Mouse (Mus musculus) forebrain, embryonic 14.5 days (tissue): ENCODE results near the gene Vmn1r14. TPM values are rescaled to one million over a fixed set of nuclear protein-coding genes. Genes with fewer than 3 reads are reported as not detected.
"Not testable (repeated sequence)": the region's sequence is repeated elsewhere in the genome, so short reads cannot be mapped to it uniquely, and the experiment has no call there.

Source experiments
- ATAC-seq: fragments of 200-750 bp; cut with Nextera tagmentation; 2 replicates; pipeline ENCODE4 v1.8.0; 2017; ENCODE audit warnings: mild to moderate bottlenecking, moderate library complexity
- DNase-seq: peaks from one replicate; pipeline ENCODE4 v3.0.0-alpha.2; 2015; ENCODE audit warnings: low spot score
- H3K27ac ChIP-seq: fragments of 300-500 bp; sonication (generic); 2 replicates; pipeline ENCODE4 v1.5.1; 2014; ENCODE audit warnings: low read depth, mild to moderate bottlenecking, control low read depth, low read length, moderate library complexity
- H3K27me3 ChIP-seq: fragments of 300-500 bp; sonication (generic); replicated peaks from 2 replicates; pipeline ENCODE4 v1.6.1; 2014; ENCODE audit warnings: low read length, control low read depth, mixed read lengths; ENCODE audit not compliant: control insufficient read depth, insufficient read depth
- H3K36me3 ChIP-seq: fragments of 300-500 bp; sonication (generic); 2 replicates; pipeline ENCODE4 v1.6.1; 2014; ENCODE audit warnings: low read length, control low read depth; ENCODE audit not compliant: control insufficient read depth, insufficient read depth
- H3K4me1 ChIP-seq: fragments of 300-500 bp; sonication (generic); 2 replicates; pipeline ENCODE4 v1.6.1; 2014; ENCODE audit warnings: antibody characterized with exemption, low read length, control low read depth; ENCODE audit not compliant: control insufficient read depth, insufficient read depth
- H3K4me2 ChIP-seq: fragments of 300-500 bp; sonication (generic); 2 replicates; pipeline ENCODE4 v1.6.1; 2014; ENCODE audit warnings: mild to moderate bottlenecking, control low read depth, low read length
- H3K4me3 ChIP-seq: fragments of 300-500 bp; sonication (generic); 2 replicates; pipeline ENCODE4 v1.5.1; 2014; ENCODE audit warnings: low read depth, low read length, control low read depth
- H3K9ac ChIP-seq: fragments of 300-500 bp; sonication (generic); 2 replicates; pipeline ENCODE4 v1.6.1; 2014; ENCODE audit warnings: mild to moderate bottlenecking, low read length, control low read depth, moderate library complexity
- H3K9me3 ChIP-seq: fragments of 300-500 bp; sonication (generic); replicated peaks from 2 replicates; pipeline ENCODE4 v1.6.1; 2016; ENCODE audit warnings: low read length, control low read depth, mixed read lengths; ENCODE audit not compliant: control insufficient read depth
- WGBS: fragments of 180-500 bp; shearing (Covaris S2); extraction: QIAGEN DNeasy Blood & Tissue Kit; methylation state at CpG from one replicate; pipeline ENCODE4 v1.1.7; 2014; 5-methylcytosine and 5-hydroxymethylcytosine counted together
- polyA plus RNA-seq: library from polyadenylated mRNA; unstranded; fragments of >200 nt; fragmentation: Nextera tagmentation; extraction: Ambion mirVana; gene quantifications from 2 replicates; pipeline ENCODE4 v1.2.1, GENCODE M21; 2014

Gene Vmn1r14
- not detected in 2 replicates for polyA plus RNA-seq

- no peak for DNase-seq
- WGBS, result 97% methylated on average over 3 of the region's 3 CpGs
- no peak within 1 kb of the TSS for H3K4me2 ChIP-seq
Measured at GRCm38 (mm10) chr6:57231386-57231785, at the start of gene Vmn1r14. TSS of gene Vmn1r14 (plus strand) at chr6:57231686.

DNA sequence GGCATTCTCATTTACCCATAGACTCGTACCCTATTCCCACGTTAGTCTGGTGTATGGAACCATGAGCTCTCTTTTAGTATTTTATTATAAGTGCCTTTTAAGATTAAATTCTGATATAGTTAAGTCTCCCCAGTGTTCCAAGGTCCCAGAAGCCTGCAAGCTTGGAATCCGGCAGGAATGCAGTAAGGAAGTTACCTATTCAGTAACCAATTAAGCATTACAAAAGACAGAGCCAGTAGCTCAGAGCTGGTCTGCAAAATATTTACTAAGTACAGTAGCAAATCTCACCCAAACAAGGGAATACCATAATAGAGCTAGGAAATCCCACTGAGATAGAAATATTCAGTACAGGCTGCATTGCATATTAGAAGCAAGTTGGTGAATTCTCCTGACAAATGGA is 41.5 kb upstream of the Vmn1r14 start:
- not testable (repeated sequence) for H3K4me2 ChIP-seq, H3K27ac ChIP-seq, H3K9me3 ChIP-seq, H3K4me3 ChIP-seq, H3K9ac ChIP-seq, H3K36me3 ChIP-seq, H3K27me3 ChIP-seq, H3K4me1 ChIP-seq, DNase-seq, ATAC-seq
- WGBS, result 37% methylated on average over 3 of the region's 3 CpGs

More at GRCm38 (mm10) chr6:57231386-57231785, at the start of gene Vmn1r14:
- ATAC-seq, result no peak
- no peaks in the 10 kb centered on the region for H3K9me3 ChIP-seq
- H3K4me3 ChIP-seq, result no peak within 1 kb of the TSS
- H3K27me3 ChIP-seq, result no peaks in the 10 kb centered on the region
- no peak within 1 kb of the TSS for H3K9ac ChIP-seq
- H3K4me1 ChIP-seq, result no peaks in the 10 kb centered on the region
- H3K36me3 ChIP-seq, result no peaks in the 10 kb centered on the region
- no peak within 1 kb of the TSS for H3K27ac ChIP-seq

- H3K36me3 ChIP-seq, H3K9ac ChIP-seq, H3K4me2 ChIP-seq, H3K27me3 ChIP-seq, ATAC-seq, H3K4me3 ChIP-seq, H3K27ac ChIP-seq, DNase-seq, H3K4me1 ChIP-seq, H3K9me3 ChIP-seq: not testable (repeated sequence)
- WGBS, result 100% methylated on average over 1 of the region's 1 CpGs
Measured at GRCm38 (mm10) chr6:57202990-57203389, 28.5 kb upstream of the Vmn1r14 start, which contains the start of gene Vmn1r13. TSS of gene Vmn1r13 (plus strand) at chr6:57203290.

GRCm38 (mm10) chr6:57257652-57258051 is 26.2 kb downstream of the Vmn1r14 start, which contains the start of gene Vmn1r15:
TSS of gene Vmn1r15 (plus strand) at chr6:57257952.
- Histone ChIP-seq H3K27ac (no peak within 1 kb of the TSS), H3K9me3 (no peaks in the 10 kb centered on the region), H3K27me3 (no peaks in the 10 kb centered on the region), H3K4me2 (no peak within 1 kb of the TSS), H3K4me3 (no peak within 1 kb of the TSS), H3K36me3 (no peaks in the 10 kb centered on the region), H3K4me1 (no peaks in the 10 kb centered on the region), H3K9ac (no peak within 1 kb of the TSS)
- WGBS, result 78% methylated on average over 1 of the region's 1 CpGs
- DNase-seq, result no peak
- no peak for ATAC-seq

- Histone ChIP-seq H3K36me3 (no peaks in the 10 kb centered on the region), H3K4me2 (no peak overlapping the region), H3K9ac (no peak overlapping the region), H3K27me3 (no peaks in the 10 kb centered on the region), H3K4me3 (no peak overlapping the region), H3K4me1 (no peaks in the 10 kb centered on the region), H3K27ac (no peak overlapping the region), H3K9me3 (no peaks in the 10 kb centered on the region)
- no peak for ATAC-seq
- 95% methylated on average over 2 of the region's 2 CpGs for WGBS
- no peak for DNase-seq
Measured at GRCm38 (mm10) chr6:57260990-57261389, 29.5 kb downstream of the Vmn1r14 start.

GRCm38 (mm10) chr6:57271881-57272280 is 40.4 kb downstream of the Vmn1r14 start:
- no peak overlapping the region for H3K4me2 ChIP-seq
- no peaks in the 10 kb centered on the region for H3K27me3 ChIP-seq
- no peak overlapping the region for H3K27ac ChIP-seq
- H3K9ac ChIP-seq, result no peak overlapping the region
- 82% methylated on average over 3 of the region's 3 CpGs for WGBS
- H3K9me3 ChIP-seq, result no peaks in the 10 kb centered on the region
- H3K36me3 ChIP-seq, result no peaks in the 10 kb centered on the region
- no peaks in the 10 kb centered on the region for H3K4me1 ChIP-seq
- no peak for DNase-seq
- no peak overlapping the region for H3K4me3 ChIP-seq
- ATAC-seq, result no peak

GRCm38 (mm10) chr6:57272517-57272916 is 41.0 kb downstream of the Vmn1r14 start:
- Histone ChIP-seq H3K4me3 (no peak overlapping the region), H3K36me3 (no peaks in the 10 kb centered on the region), H3K4me2 (no peak overlapping the region), H3K27me3 (no peaks in the 10 kb centered on the region), H3K27ac (no peak overlapping the region), H3K4me1 (no peaks in the 10 kb centered on the region), H3K9me3 (no peaks in the 10 kb centered on the region), H3K9ac (no peak overlapping the region)
- ATAC-seq (no peak), DNase-seq (no peak)

DNA sequence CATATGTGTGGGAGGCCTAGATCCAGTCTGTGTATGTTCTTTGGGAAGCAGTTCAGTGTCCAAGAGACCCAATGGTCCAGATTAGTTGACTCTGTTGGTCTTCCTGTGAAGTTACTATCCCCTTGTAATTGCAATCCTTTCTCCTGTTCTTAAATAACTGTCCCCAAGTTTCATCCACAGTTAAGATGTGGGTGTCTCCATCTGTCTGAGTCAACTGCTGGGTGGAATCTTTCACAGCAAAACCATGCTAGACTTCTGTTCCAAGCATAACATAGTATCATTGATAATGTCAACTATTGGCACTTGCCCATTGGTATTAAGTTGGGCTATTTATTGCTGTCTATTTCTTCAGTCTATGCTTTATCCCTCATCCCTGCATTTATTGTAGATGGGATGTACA is 47.5 kb downstream of the Vmn1r14 start:
- Histone ChIP-seq H3K27me3 (no peaks in the 10 kb centered on the region), H3K9ac (no peak overlapping the region), H3K4me1 (no peaks in the 10 kb centered on the region), H3K36me3 (no peaks in the 10 kb centered on the region), H3K9me3 (no peaks in the 10 kb centered on the region), H3K4me3 (no peak overlapping the region), H3K27ac (no peak overlapping the region), H3K4me2 (no peak overlapping the region)
- ATAC-seq (no peak), DNase-seq (no peak)
